Mouse (Mus musculus): ENCODE data around the gene Pik3r1. TPM values are rescaled to one million over a fixed set of nuclear protein-coding genes. Genes with fewer than 3 reads are reported as not detected.

Pik3r1 gene
- polyA plus RNA-seq (2015; fragmentation: Nextera tagmentation; extraction: Ambion mirVana): 36.4 and 42.7 TPM in 2 replicates

GRCm38 (mm10) chr13:101767809-101768629, at the start of gene Pik3r1:
Gene Pik3r1, minus strand, starts transcription at chr13:101768217.
- Histone ChIP-seq H3K4me2 (ENCODE audit: low read length) (peak within 1 kb of the TSS; percentile 91), H3K4me1 (replicated peaks; ENCODE audit: control insufficient read depth, insufficient read depth, low read length) (peaks cover 25% of the 10 kb centered on the region), H3K9me3 (ENCODE audit: control insufficient read depth, low read length) (no peaks in the 10 kb centered on the region), H3K4me3 (replicated peaks; ENCODE audit: low read length) (peak within 1 kb of the TSS; percentile 98), H3K27me3 (replicated peaks; ENCODE audit: control insufficient read depth, insufficient read depth, low read length) (no peaks in the 10 kb centered on the region), H3K36me3 (ENCODE audit: control insufficient read depth, insufficient read depth) (no peaks in the 10 kb centered on the region), H3K27ac (ENCODE audit: low read length) (peak within 1 kb of the TSS; percentile 96), H3K9ac (replicated peaks; ENCODE audit: low read depth, low read length) (peak within 1 kb of the TSS; percentile 95)
- WGBS: 0% methylated on average over 65 of the region's 76 CpGs
- peak; percentile 98 for ATAC-seq

DNA sequence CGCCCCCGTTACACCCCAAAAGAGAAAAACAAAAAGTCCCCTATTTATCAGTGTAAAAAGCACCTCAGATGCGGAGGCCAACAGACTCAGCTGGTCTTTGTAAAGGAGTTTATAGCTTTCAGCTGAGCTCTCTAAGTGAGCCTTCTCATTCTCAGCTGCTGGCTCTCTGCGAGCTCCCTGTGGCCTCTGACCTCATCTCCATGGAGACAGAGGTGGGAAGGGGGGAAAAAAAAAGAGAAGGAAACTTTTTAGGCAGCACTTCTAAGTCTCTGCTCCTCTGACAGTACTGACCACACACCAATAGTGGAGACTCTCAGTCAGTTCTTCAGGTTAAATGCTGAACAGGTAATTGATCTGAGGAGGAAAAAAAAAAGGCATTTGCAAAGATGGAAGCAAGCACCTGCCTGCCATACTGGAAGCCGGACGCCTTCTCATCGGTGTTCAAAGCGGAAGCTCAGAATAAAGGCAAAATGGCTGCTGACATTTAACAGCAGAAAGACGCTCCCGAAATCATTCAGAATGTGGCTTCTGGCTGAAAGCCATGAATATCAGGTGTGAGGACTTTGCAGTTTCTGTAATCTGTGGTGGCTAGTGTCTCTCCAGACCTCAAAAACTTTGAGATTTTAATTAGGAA, 45.4 kb upstream of the Pik3r1 start:
- Histone ChIP-seq H3K9ac (replicated peaks; ENCODE audit: low read depth, low read length) (no peak overlapping the region), H3K4me3 (replicated peaks; ENCODE audit: low read length) (no peak overlapping the region), H3K27ac (ENCODE audit: low read length) (no peak overlapping the region), H3K4me2 (ENCODE audit: low read length) (peak overlapping the region; percentile 20), H3K4me1 (replicated peaks; ENCODE audit: control insufficient read depth, insufficient read depth, low read length) (peaks cover 14% of the 10 kb centered on the region), H3K36me3 (ENCODE audit: control insufficient read depth, insufficient read depth) (no peaks in the 10 kb centered on the region), H3K27me3 (replicated peaks; ENCODE audit: control insufficient read depth, insufficient read depth, low read length) (no peaks in the 10 kb centered on the region), H3K9me3 (ENCODE audit: control insufficient read depth, low read length) (no peaks in the 10 kb centered on the region)
- peak; percentile 40; the same call in 1 of the 2 replicates for ATAC-seq
- whole genome bisulfite sequencing: 8% methylated on average over 10 of the region's 10 CpGs

DNA sequence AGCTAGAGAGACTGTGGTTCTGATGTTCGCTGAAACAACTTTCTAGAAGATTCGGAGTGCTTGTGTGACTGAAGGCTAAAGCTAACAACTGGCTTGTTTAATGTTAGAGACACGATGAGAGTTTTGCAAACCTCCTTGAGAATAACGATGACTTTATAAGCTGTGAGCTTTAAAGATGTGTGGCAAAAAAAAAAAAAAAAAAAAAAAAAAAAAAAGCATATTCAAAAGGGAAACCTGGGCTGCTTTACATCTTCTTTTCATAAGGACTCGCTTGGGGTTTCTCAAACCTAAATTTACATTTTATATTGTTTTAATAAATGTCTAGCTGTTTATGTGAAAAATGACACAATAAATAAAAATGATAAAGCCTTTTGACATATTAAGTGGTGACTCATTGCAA, 44.3 kb upstream of the Pik3r1 start:
- H3K36me3 ChIP-seq (ENCODE audit: control insufficient read depth, insufficient read depth): no peaks in the 10 kb centered on the region
- 60% methylated on average over 5 of the region's 5 CpGs for WGBS
- no peaks in the 10 kb centered on the region for H3K27me3 ChIP-seq (replicated peaks; ENCODE audit: control insufficient read depth, insufficient read depth, low read length)
- H3K4me2 ChIP-seq (ENCODE audit: low read length): no peak overlapping the region
- H3K9ac ChIP-seq (replicated peaks; ENCODE audit: low read depth, low read length): no peak overlapping the region
- peaks cover 14% of the 10 kb centered on the region for H3K4me1 ChIP-seq (replicated peaks; ENCODE audit: control insufficient read depth, insufficient read depth, low read length)
- no peak overlapping the region for H3K4me3 ChIP-seq (replicated peaks; ENCODE audit: low read length)
- no peaks in the 10 kb centered on the region for H3K9me3 ChIP-seq (ENCODE audit: control insufficient read depth, low read length)
- ATAC-seq: no peak
- no peak overlapping the region for H3K27ac ChIP-seq (ENCODE audit: low read length)

GRCm38 (mm10) chr13:101811882-101812281, 43.9 kb upstream of the Pik3r1 start:
- Histone ChIP-seq H3K36me3 (ENCODE audit: control insufficient read depth, insufficient read depth) (no peaks in the 10 kb centered on the region), H3K27me3 (replicated peaks; ENCODE audit: control insufficient read depth, insufficient read depth, low read length) (no peaks in the 10 kb centered on the region), H3K4me1 (replicated peaks; ENCODE audit: control insufficient read depth, insufficient read depth, low read length) (peaks cover 14% of the 10 kb centered on the region), H3K4me3 (replicated peaks; ENCODE audit: low read length) (no peak overlapping the region), H3K4me2 (ENCODE audit: low read length) (no peak overlapping the region), H3K9me3 (ENCODE audit: control insufficient read depth, low read length) (no peaks in the 10 kb centered on the region), H3K9ac (replicated peaks; ENCODE audit: low read depth, low read length) (no peak overlapping the region), H3K27ac (ENCODE audit: low read length) (no peak overlapping the region)
- 43% methylated on average over 9 of the region's 9 CpGs for WGBS
- ATAC-seq: 0 out of 2 replicates have a peak, but pooled peaks have one; percentile 49

DNA sequence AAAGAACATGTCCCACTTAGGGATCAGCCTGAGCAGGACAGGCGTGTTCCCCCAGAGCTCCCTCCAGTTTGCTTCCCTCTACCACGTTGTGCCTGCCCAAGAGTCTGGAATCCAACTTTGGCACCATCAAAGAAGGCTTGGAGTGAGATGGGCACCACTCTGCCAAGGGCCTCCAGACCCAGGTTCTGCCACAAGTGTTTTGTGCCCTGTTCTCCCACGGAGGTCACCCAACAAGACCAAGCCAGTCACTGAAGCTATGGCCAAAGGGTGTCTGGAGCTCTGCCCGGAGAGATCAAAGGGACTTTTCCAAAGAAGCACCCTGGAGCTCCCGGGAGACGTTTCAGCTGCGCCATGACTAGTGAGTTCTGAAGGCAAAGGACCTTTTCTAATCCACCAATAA, 42.6 kb upstream of the Pik3r1 start:
- peaks cover 14% of the 10 kb centered on the region for H3K4me1 ChIP-seq (replicated peaks; ENCODE audit: control insufficient read depth, insufficient read depth, low read length)
- no peak overlapping the region for H3K9ac ChIP-seq (replicated peaks; ENCODE audit: low read depth, low read length)
- no peaks in the 10 kb centered on the region for H3K9me3 ChIP-seq (ENCODE audit: control insufficient read depth, low read length)
- no peak for ATAC-seq
- no peaks in the 10 kb centered on the region for H3K27me3 ChIP-seq (replicated peaks; ENCODE audit: control insufficient read depth, insufficient read depth, low read length)
- H3K4me3 ChIP-seq (replicated peaks; ENCODE audit: low read length): no peak overlapping the region
- no peak overlapping the region for H3K4me2 ChIP-seq (ENCODE audit: low read length)
- no peak overlapping the region for H3K27ac ChIP-seq (ENCODE audit: low read length)
- whole genome bisulfite sequencing: 81% methylated on average over 7 of the region's 7 CpGs
- no peaks in the 10 kb centered on the region for H3K36me3 ChIP-seq (ENCODE audit: control insufficient read depth, insufficient read depth)

GRCm38 (mm10) chr13:101809796-101810195, 41.8 kb upstream of the Pik3r1 start:
- no peak for ATAC-seq
- Histone ChIP-seq H3K27me3 (replicated peaks; ENCODE audit: control insufficient read depth, insufficient read depth, low read length) (no peaks in the 10 kb centered on the region), H3K9me3 (ENCODE audit: control insufficient read depth, low read length) (no peaks in the 10 kb centered on the region), H3K27ac (ENCODE audit: low read length) (no peak overlapping the region), H3K36me3 (ENCODE audit: control insufficient read depth, insufficient read depth) (no peaks in the 10 kb centered on the region), H3K9ac (replicated peaks; ENCODE audit: low read depth, low read length) (no peak overlapping the region), H3K4me2 (ENCODE audit: low read length) (no peak overlapping the region), H3K4me3 (replicated peaks; ENCODE audit: low read length) (no peak overlapping the region), H3K4me1 (replicated peaks; ENCODE audit: control insufficient read depth, insufficient read depth, low read length) (peaks cover 14% of the 10 kb centered on the region)
- 88% methylated on average over 3 of the region's 3 CpGs for WGBS

DNA sequence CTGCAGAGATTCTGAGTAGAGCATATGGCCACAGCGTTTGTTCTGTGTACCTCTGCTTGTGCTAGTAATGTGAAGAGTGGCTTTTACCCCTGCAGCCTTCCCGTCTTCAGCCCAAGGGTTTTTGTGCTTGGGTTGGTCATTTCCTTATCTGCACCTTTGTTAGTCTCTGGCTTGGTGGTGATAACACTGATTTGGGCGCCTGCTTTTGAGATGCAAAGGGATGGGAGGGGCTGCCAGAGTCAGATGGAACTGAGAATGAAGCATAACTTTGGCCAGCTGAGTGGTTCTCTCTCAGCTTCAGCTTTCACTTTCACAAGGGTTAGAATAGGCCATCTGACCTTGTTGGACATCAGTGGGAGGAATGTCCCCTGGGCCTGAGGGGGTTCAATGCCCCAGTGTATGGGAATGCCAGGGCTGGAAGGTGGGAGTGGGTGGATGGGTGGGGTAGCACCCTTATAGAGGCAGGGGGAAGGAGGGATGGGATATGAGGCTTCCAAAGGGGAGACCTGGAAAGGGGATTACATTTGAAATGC, 37.6 kb upstream of the Pik3r1 start:
- Histone ChIP-seq H3K36me3 (ENCODE audit: control insufficient read depth, insufficient read depth) (no peaks in the 10 kb centered on the region), H3K4me2 (ENCODE audit: low read length) (no peak overlapping the region), H3K27ac (ENCODE audit: low read length) (no peak overlapping the region), H3K27me3 (replicated peaks; ENCODE audit: control insufficient read depth, insufficient read depth, low read length) (no peaks in the 10 kb centered on the region), H3K4me1 (replicated peaks; ENCODE audit: control insufficient read depth, insufficient read depth, low read length) (peaks cover 9% of the 10 kb centered on the region), H3K9me3 (ENCODE audit: control insufficient read depth, low read length) (no peaks in the 10 kb centered on the region), H3K4me3 (replicated peaks; ENCODE audit: low read length) (no peak overlapping the region), H3K9ac (replicated peaks; ENCODE audit: low read depth, low read length) (no peak overlapping the region)
- ATAC-seq: no peak
- WGBS: 73% methylated on average over 3 of the region's 3 CpGs

GRCm38 (mm10) chr13:101801372-101802186, 33.6 kb upstream of the Pik3r1 start:
- Histone ChIP-seq H3K4me1 (replicated peaks; ENCODE audit: control insufficient read depth, insufficient read depth, low read length) (peaks cover 9% of the 10 kb centered on the region), H3K27me3 (replicated peaks; ENCODE audit: control insufficient read depth, insufficient read depth, low read length) (no peaks in the 10 kb centered on the region), H3K9ac (replicated peaks; ENCODE audit: low read depth, low read length) (peak overlapping the region; percentile 72), H3K36me3 (ENCODE audit: control insufficient read depth, insufficient read depth) (no peaks in the 10 kb centered on the region), H3K4me3 (replicated peaks; ENCODE audit: low read length) (peak overlapping the region; percentile 44), H3K27ac (ENCODE audit: low read length) (peak overlapping the region; percentile 67), H3K9me3 (ENCODE audit: control insufficient read depth, low read length) (no peaks in the 10 kb centered on the region), H3K4me2 (ENCODE audit: low read length) (peak overlapping the region; percentile 82)
- ATAC-seq: peak; percentile 87
- WGBS: 1% methylated on average over 39 of the region's 41 CpGs

All from forebrain, embryonic 16.5 days (tissue).